Mouse (Mus musculus): ENCODE results near the gene Gar1.
A peak's percentile ranks its signal among the peaks of the same experiment; 100 is the strongest.

The Gar1 gene

DNA sequence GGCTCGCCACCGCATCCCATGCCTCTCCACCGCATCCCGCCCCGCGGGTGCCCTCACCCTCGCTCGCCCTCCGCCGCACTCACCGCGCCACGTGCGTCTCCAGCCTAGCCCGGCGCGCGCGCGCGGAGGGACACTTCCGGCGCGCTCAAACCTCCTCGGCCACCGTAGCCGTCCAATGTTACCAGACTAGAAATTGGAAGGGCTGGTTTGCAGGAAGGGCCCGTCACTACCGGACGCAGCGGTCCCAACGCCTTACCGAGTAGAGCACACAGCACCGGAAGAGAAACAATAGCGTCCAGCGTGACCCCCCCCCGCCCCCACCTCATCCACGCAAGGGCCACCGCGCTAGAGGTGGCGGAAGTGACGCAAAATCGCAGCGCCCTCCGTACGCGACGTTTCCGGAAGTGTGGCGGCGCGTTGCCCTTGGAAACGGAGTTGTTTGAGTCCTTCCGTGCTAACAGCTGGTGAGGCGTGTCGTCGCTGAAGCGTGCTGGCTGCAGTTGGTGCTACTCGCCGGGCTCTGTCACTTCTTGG is at the start of gene Gar1:
TSS of gene Gar1 (minus strand) at position 362 of the 534 bp plus-strand sequence.
- peak; percentile 94 to 95 for DNase-seq

DNA sequence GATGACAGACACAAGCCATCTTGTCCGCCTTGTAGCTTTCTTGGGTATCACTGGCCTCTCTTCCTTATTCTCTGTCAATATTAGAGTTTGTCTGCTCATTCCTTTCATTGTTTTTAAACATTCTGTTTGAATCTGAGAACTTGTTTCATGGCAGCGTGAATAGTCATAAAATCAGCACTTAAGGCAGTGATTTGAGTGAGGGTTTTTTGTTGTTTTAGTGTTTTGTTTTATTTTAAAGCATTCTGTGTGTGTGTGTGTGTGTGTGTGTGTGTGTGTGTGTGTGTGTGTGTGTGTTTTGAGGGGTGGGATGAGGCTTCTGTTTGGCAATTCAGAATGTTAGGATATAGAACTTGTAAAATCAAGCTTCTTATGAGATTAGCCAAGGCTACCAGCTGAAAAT is 48.7 kb upstream of the Gar1 start:
- DNase-seq: no peak

DNA sequence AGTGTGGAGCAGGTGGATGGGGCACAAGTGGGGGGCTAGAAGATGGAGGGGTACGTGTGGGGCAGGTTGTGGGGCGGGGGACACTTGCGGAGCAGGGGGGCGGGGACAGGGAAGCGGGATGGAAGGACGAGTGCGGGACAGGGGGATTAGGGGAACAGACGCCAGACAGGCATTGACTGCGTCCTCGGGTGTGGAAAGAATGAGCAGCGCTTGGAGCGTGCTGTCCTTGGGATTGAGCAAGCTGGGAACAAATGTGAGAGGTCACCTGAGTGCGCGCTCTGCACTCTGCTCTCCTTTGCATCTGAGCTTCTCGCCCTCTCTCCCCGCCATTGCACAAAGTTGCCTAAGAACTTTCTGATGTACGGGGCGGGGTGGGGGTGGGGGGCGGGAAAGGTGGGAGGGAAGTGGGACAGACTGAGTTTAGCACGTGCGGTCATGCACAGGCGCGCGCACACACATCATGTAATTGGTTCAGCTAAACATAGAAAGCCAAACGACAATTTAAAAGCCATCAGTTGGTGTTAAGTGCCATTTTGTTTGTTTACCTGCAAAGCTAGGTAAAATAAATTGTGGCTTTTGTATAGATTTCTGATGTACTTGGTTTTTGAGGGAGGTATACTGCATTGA is 48.0 kb upstream of the Gar1 start:
- peak; percentile 34 to 36 for DNase-seq

DNA sequence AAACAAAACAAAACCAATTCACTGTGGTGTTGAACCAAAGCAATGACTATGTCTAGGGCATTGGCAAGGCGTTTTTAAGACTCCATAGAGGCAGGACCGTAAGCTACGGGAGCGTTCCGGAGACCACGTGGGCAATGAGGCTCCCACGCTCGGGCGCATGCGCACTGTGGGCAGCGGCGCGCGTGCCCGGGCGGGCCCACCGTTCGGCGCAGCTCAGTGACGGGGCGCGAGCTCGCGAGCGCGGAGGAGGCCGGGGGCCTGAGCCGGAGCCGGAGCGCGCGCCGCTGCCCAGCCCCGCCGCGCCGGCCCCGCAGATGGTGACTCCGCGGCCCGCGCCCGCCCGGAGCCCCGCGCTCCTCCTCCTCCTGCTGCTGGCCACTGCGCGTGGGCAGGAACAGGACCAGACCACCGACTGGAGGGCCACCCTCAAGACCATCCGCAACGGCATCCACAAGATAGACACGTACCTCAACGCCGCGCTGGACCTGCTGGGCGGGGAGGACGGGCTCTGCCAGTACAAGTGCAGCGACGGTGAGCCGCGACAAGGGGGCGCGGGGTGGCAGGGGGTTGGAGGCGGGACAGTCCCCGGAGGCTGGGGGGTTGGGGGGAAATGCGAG is 47.3 kb upstream of the Gar1 start, which contains the start of gene Pla2g12a:
TSS of gene Pla2g12a (plus strand) at position 202 of the 617 bp plus-strand sequence.
- DNase-seq: peak; percentile 82 to 86

DNA sequence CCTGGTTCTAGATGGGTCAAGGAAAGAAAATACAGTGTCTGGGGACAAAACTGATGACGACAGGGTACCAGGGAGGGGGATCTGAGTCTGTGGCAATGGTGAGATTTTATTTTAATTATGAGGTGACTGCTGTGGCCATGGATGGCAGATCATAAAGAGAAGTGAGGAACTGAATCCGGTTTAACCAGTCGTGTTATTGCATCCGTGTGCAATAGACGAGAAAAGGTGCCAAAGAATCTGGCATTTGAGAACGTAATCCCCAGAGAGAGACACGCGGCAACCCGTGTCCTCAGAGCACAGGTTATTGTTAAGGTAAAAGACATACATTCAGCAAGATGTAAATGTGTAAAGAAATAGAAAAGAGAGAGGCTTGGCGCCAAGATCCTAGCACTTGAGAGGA is 46.1 kb upstream of the Gar1 start:
- DNase-seq: no peak

DNA sequence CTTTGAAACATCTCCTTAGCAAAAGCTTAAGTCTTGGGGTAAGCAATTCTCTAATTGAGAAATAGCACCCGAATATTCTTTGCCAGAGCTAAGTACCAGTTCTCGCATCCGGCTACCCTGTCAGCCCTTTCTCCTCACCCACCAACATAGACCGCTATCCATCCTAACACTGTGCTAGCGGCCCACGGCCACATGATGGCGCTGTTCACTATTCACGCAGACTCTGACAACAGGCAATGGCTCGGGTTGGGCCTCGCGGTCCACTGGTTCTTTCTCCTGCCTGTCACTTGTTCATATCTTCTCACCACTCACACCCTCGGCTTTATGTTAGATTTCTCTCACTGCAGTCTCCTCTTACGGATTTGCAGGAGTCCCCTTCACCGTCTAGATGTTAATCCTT is 32.5 kb upstream of the Gar1 start:
- peak; percentile 26 to 56 for DNase-seq

DNA sequence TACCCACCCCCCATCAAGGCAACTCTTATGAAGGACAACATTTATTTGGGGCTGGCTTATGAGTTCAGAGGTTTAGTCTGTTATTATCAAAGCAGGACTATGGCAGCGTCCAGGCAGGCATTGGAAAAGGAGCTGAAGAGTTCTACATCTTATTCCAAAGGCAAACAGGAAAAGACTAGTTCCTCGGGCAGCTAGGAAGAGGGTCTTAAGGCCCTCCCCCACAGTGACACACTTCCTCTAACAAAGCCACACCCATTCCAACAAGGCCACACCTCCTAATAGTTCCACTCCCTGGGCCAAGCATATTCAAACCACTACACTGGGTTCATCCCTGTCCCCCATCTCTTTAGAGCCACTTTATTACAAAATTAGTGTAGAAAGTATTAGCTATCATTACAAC is 31.4 kb upstream of the Gar1 start:
- DNase-seq: no peak

DNA sequence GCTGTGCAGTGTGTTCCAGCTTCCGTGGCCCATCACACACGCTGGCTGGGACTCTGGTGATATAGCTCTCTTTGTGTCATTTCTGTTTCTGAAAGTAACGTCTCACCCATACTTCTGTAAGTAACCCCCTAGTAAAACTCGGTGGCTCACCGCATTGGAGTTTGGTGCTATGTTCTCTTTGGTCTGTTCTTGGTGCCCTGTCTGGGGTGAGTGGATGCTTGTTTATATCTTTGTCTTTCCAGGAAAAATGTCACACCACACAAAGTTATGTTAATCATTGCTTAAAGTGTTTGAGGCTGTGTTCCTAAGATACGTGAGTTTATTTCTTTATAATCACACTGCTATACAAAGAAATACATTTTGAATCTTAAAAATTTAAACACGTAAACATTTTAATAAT is 15.7 kb upstream of the Gar1 start:
- DNase-seq: no peak

DNA sequence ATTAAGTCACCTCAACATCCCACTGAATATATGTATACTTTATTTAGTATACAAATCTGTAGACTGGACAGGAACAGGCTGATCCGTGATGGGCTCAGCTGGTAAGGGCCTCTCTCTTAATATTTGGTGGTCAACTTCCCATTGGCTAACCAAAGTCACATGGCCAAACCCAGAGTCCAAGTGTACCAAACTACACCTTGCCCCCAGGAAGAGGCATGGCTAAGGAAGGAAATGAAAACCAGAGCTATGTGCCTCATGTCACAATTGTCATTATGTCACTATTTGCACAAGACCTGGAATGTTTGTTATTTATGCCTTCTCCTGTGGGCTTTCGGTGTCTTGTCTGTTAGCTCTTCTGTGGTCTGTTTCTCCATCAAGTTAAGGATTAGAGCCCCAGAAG is 14.7 kb upstream of the Gar1 start:
- DNase-seq: no peak

DNA sequence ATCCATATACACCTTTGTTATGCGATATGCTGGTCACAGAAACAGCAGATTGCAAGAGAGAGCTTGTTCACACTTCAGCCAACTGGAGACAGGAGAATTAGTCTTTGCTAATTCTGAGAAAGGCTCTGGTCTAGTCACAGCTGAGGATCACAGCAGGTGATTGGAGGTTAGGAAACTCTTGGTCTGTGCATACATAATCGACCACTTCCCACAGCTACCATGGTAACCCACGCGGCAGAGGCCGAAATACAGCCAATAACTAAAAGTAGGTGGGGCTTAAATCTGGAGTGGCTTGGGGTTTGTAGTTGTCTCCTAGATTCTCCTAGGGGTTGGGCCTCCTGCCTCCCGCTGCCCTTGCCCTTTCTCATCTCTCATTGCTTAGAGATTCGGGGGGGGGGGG is 6.8 kb upstream of the Gar1 start:
- no peak for DNase-seq

DNA sequence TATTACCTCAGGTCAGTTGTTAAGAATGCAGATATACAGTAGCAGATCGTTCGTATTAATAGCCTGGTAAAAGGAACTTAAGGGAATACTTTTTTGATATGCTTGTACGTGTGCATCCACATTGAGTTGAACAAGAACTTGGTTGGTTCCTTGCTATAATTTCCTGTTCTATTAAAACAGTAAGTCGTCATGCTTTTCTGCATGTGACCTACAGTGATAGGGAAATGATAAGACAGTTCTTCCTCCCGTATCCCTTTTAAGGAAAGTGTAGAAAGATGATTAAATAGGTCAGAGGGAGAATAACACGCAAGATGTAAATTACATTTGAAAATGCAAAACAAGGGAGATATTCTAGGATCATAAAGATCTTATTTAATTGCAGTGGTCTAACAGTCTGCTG is 5.8 kb upstream of the Gar1 start:
- DNase-seq: no peak

DNA sequence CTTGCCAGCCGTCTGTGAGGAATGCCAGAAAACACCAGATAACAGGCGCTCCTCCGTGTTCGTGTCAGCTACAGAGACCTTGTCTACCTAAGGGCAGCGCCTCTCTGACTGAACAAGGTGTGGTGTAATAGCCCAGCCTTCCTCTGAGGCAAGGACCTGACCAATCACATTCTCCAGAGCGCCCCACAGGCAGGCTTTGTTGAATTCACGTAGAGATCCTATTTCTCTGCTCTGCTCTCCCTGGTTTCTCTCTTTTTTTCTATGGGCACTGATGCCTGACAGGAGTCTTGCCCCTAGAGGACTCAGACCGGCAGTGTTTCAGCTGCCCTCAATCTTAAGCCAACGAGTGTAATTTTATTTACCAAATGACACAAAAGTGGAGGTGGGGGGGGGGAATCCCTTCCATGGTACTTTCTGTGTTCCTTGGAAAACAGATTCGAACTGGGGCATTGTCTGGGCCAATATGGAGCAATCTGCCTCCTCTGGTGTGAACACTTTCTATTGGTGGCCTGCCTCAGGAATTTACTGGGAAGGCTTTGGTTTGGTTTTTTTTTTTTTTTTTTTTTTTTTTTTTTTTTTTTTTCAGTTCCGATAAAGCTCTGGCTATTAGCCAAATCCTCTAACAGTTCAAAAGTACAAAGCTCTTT is 5.0 kb upstream of the Gar1 start:
- peak; percentile 46 to 67 for DNase-seq

DNA sequence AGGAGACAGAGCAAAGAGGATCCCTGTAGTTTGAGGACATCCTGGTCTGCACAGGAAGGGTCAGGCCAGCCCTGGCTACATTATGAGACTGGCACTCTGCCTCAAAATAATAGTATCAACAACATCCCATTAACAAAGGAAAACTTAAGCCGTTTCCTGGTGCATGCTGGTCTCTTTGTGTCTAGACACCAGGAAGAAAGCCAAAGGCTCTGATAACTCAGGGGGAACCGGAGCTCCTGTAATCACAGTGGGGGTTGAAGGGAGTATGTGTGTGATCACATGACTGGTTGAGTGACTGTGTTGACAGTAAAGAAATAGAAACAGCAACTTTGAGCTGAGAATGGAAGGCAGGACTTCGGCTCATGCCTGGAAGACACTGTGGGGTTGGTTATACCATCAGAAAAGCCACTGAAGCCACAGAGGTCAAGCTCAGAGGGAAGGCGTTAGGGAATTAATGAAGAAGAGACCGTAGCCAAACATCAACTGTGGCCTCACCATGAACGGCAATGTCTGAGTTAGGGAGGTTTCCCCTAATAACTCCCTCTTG is 4.3 kb upstream of the Gar1 start, which contains the start of gene Cfi:
TSS of gene Cfi (plus strand) at position 497 of the 547 bp plus-strand sequence.
- no peak for DNase-seq

DNA sequence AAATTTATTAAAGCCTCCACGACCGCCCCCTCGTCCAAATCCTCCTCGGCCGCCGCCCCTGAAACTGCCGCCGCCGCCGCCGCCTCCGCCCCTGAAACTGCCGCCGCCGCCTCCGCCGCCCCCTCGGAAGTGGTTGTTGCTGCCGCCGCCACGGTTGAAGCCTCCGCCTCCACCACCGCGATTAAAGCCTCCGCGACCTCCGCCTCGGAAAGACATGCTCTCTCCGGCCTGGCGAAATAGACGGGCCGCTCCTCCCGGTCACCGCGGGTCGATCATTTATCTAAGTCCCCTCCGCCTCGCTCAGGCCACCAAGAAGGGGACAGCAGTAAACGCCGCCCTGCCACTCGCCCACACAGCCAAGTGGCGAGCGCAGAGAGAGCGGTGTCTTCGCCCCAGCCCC is 570 bp downstream of the Gar1 start:
- no peak for DNase-seq

DNA sequence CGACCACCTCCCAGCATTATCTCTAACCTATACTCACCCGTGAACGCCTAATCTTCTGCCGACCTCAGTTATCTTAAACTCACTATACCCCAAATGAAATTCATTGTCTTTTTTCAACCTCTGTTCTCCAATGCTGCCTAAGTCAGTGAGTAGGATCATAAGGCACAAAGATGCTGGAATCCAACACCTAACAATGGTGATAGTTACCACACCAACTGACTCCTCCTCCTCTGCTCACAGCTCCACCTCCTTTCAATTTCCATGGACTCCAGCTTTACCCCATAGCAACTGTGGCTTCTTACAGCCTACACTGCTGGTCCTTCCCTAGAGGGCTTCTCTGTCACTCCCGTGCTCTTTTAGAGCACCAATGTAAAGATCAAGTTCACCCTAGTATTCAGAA is 3.5 kb downstream of the Gar1 start:
- DNase-seq: no peak

DNA sequence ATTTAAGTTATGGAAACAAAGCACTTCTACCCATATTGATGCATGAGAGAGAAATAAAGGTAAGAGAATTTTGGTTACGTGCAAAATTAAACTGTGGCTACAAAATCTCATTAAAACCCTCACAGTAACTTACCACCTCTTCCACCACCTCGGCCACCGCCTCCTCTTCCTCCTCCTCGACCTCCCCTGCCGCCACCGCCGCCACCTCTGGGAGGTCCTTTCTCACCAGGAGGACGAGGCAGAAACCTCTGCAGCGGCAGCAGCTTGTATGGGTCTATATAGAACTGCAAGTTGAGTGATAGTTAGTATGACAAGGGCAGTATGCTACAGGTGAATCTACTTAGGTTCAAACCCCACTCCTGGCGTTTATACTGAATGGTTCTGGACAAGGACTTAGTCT is 4.5 kb downstream of the Gar1 start:
- no peak for DNase-seq

DNA sequence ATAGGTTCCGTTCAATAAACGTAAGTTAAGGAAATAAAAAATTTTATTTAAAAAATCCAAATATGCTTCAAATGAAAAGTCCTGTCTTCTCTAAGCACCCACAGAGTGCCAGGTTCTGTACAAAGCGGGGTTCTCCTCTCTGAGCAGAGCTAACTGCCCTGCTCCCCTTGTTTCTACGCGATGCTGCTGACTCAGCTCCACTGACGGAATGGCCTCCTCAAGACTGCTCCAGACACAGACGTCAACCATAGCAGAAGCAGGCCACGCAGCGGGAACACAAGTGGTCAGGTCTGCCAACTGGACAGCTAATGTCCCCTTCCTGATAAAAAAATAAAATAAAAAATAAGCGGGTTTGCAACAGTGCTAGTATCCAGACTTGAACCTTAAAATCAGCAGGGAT is 6.3 kb downstream of the Gar1 start:
- no peak for DNase-seq

DNA sequence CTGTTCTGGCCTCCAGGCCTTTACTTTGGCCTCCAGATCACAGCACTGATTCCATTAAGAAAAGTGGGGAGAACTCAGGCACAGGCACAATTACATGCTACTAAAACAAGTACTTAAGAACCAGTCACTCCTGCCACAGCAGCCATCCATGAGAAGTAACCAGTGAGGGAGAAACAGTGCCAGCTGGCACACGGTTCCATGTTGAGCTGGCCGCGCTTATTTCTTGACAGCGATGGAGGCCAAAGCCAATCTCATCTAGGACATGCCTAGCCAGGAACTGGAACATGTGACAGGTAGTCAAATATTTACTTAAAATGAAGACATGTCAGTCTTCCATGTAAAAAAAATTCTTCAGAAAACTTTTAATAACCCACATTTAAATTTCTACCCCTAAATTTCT is 7.0 kb downstream of the Gar1 start:
- peak in 1 of 2 experiments; percentile 11 for DNase-seq

DNA sequence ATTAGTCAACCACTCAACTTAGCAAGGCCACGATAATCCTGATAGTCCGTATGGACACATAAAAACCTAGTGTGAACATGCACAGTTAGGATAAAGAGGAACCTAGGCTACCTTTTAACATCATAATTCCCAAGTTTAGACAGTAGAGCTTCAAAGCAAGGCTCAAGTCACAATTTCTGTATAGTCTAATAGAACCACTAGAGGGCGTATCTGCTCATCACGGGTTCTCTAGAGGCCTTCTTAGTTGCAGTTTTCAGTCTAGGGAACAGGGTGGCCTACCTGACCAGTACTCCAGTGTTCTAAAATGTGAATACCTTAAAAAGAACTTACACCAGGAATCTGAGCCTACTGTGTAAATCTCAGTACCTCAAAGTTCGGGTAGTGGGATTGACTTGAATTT is 7.9 kb downstream of the Gar1 start:
- no peak for DNase-seq

DNA sequence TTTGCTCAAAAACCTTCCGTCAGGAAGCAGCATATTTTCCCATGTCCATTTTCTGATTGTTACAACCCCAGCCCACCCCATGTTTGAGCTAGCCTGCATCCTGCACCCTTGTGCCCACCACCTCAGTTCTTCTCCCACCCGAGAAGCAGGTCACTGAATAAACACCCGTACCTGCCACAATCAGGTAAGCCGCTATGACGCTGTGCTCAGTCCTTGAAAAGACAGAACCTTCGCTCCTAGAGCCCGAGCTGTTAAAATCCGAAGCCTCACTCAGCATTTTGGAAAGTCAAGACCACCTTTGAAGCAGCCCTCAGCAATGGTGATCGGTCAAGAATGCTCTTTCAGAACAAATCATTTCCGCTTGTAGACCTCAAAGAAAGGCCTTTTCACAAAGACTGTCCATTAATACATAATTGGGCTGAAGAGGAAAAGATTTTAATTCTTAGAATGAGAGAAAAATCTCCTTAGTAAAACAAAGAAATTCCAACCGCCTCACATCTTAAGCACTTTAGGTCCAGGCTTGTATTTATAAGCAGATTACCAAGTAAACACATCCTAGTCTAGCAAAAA is 8.9 kb downstream of the Gar1 start, which contains the start of gene Rrh:
TSS of gene Rrh (minus strand) at position 382 of the 570 bp plus-strand sequence.
- DNase-seq: no peak

DNA sequence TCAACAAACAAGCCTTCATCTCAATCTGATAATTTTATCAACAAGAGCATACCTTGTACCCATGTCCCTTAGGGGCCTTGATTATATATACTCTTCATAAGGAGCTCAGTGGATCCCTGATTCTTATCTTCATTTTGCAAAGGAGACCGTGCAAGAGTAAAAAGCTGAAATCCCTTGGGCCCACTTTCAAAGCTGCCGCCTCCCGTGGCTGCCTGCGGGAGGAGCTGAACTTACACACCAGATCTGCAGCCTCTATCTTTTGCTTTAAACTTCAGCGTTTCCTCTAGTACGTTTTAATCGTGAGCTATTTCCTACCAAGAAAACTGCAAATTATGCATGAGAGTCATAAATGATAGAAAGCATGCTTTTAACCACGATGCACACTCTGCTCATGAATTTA is 9.5 kb downstream of the Gar1 start:
- DNase-seq: no peak

DNA sequence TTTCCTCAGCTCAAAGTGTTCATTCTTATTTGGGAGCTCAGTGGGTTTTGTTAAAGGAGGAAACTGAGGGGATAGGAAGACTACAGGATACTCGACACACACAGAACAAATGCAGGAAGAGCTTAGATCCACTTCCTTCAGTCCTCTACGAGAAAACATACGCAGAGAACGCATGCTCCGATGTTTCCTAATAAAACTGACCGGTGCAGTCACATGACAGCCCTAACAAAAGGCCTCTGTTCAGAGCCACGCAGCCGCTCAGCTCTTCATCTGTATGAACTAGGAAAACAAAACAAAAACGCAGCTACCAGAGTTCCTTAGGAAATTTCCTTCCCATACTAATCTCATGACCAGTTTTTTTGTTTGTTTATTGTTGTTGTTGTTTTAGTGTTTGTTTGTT is 10.3 kb downstream of the Gar1 start:
- no peak for DNase-seq

DNA sequence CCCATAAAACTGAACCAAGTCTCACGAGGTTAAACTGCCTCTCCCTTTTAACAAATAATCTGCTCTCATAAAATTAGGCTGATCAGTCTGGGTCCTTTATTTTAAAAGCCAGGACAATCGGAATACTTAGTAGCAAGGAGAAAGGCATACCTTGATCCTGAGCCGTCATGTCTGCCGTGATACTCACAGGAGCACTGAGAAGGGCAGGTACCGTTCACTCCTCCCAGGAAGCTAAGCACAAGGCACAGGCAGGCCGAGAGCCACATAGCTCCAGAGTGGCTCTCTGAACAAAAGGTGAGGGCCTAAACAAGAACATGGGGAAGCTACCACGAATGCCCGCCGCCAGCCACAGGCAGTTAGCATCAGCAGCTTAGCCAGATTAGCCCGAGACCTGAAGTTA is 27.4 kb downstream of the Gar1 start, which contains the start of gene Lrit3:
TSS of gene Lrit3 (minus strand) at position 266 of the 400 bp plus-strand sequence.
- DNase-seq: no peak
